Mouse (Mus musculus): ENCODE measurements around the gene Grk6.

GRCm38 (mm10) chr13:55508531-55508930, 63.7 kb downstream of the Grk6 start:
- TF ChIP-seq E2F4 (IDR thresholded peaks at IDR 0.05; ENCODE audit: borderline replicate concordance, low read depth, low read length) (no peak), CTCF (IDR thresholded peaks at IDR 0.05 in 2 of 3, conservative IDR thresholded peaks at IDR 0.05 in 1 of 3; ENCODE audit: control insufficient read depth in 1 of 3, insufficient read depth in 1 of 3, low read depth in 2 of 3, low read length in 3 of 3, poor library complexity in 1 of 3, severe bottlenecking in 1 of 3) (no peak), POLR2A (IDR thresholded peaks at IDR 0.05; ENCODE audit: control insufficient read depth in 1 of 2, insufficient read depth in 1 of 2, low read depth in 1 of 2, low read length in 2 of 2, poor library complexity in 1 of 2) (no peak)
